Mouse (Mus musculus): ENCODE data around the gene Tgif2. TPM values are rescaled to one million over a fixed set of nuclear protein-coding genes. Genes with fewer than 3 reads are reported as not detected.

Tgif2 gene
- polyA plus RNA-seq, 1 experiment from 2014 or later, result 33.3 TPM

DNA sequence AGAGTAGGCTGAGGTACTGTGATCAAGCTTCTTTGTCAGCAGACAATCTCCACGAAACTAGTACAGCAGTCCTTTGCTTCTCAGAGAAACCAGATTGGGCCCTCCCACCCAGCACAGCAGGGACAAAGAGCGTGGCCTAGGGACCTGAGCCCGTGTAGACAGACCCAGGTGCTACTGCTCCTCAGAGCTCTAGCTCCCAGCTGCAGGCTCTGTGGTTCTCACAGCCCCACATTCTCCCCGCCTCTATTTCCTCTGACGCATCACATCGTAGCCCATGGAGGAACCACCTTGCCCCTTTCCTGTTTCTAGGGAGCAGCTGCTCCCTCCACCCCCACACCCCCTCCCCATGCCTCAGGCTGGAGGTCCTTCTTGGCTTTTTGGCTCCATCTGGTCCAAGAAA lies 47.2 kb downstream of the Tgif2 start, which contains the start of gene Sla2:
Gene Sla2, minus strand, starts transcription at position 176 of the 400 bp plus-strand sequence.
- Histone ChIP-seq H3K4me2 (peak within 1 kb of the TSS; percentile 33), H3K4me3 (ENCODE audit: low read depth, low read length) (peak within 1 kb of the TSS; percentile 26), H3K27ac (ENCODE audit: low read depth, low read length) (no peak within 1 kb of the TSS), H3K27me3 (replicated peaks; ENCODE audit: control insufficient read depth, insufficient read depth, low read length) (no peaks in the 10 kb centered on the region), H3K4me1 (replicated peaks; ENCODE audit: control insufficient read depth, insufficient read depth, low read length) (peaks cover 31% of the 10 kb centered on the region), H3K36me3 (ENCODE audit: control insufficient read depth, insufficient read depth, low read length) (no peaks in the 10 kb centered on the region), H3K9me3 (ENCODE audit: control insufficient read depth, low read length) (no peaks in the 10 kb centered on the region), H3K9ac (ENCODE audit: low read depth, low read length) (peak within 1 kb of the TSS; percentile 37; the same call in 1 of the 2 replicates)
- no peak for DNase-seq (ENCODE audit: low spot score)
- WGBS, result 37% methylated on average over 6 of the region's 6 CpGs
- no peak for ATAC-seq (replicated peaks; ENCODE audit: low FRiP score)

DNA sequence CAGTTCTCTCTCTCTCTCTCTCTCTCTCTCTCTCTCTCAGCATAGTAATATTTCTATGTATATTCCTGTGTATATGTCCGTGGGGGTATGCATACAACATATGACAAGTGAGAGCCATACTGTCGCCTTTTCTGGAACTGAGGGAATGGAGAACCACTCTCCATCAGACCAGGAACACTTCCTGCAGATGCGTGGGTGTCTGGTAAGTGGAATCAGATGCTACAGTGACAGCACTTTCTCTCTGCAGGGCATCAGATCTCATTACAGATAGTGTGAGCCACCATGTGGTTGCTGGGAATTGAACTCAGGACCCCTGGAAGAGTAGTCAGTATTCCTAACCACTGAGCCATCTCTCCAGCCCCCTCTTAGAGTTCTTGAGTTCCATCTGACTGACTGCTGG lies 48.7 kb downstream of the Tgif2 start:
- WGBS, result 66% methylated on average over 3 of the region's 3 CpGs
- Histone ChIP-seq H3K9ac (ENCODE audit: low read depth, low read length) (no peak overlapping the region), H3K4me3 (ENCODE audit: low read depth, low read length) (no peak overlapping the region), H3K27me3 (replicated peaks; ENCODE audit: control insufficient read depth, insufficient read depth, low read length) (no peaks in the 10 kb centered on the region), H3K27ac (ENCODE audit: low read depth, low read length) (no peak overlapping the region), H3K9me3 (ENCODE audit: control insufficient read depth, low read length) (no peaks in the 10 kb centered on the region), H3K4me1 (replicated peaks; ENCODE audit: control insufficient read depth, insufficient read depth, low read length) (peaks cover 22% of the 10 kb centered on the region), H3K36me3 (ENCODE audit: control insufficient read depth, insufficient read depth, low read length) (no peaks in the 10 kb centered on the region), H3K4me2 (no peak overlapping the region)
- no peak for ATAC-seq (replicated peaks; ENCODE audit: low FRiP score)
- DNase-seq (ENCODE audit: low spot score), result no peak

DNA sequence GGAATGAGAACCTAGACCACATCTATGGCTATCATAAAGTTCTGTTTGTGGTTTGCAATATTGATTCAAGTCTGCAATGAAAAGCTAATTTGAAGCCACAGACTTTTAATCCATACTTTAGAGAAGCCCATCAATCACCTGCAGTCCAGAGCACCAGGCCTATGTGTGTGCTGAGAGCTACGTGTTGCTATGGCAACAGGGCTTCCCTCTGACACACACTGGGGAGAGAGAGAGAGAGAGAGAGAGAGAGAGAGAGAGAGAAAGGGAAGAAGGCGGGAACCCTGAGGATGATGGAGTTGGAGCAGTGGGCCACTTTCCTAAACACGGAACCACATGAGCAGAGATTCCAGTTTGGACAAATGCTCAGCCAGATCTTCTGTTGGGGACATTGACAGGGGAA lies 52.4 kb downstream of the Tgif2 start:
- Histone ChIP-seq H3K4me3 (ENCODE audit: low read depth, low read length) (no peak overlapping the region), H3K27ac (ENCODE audit: low read depth, low read length) (no peak overlapping the region), H3K27me3 (replicated peaks; ENCODE audit: control insufficient read depth, insufficient read depth, low read length) (no peaks in the 10 kb centered on the region), H3K4me1 (replicated peaks; ENCODE audit: control insufficient read depth, insufficient read depth, low read length) (peaks cover 14% of the 10 kb centered on the region), H3K36me3 (ENCODE audit: control insufficient read depth, insufficient read depth, low read length) (no peaks in the 10 kb centered on the region), H3K9ac (ENCODE audit: low read depth, low read length) (no peak overlapping the region), H3K4me2 (no peak overlapping the region), H3K9me3 (ENCODE audit: control insufficient read depth, low read length) (no peaks in the 10 kb centered on the region)
- DNase-seq (ENCODE audit: low spot score) (no peak), ATAC-seq (replicated peaks; ENCODE audit: low FRiP score) (no peak)
- WGBS, result 54% methylated on average over 3 of the region's 3 CpGs

DNA sequence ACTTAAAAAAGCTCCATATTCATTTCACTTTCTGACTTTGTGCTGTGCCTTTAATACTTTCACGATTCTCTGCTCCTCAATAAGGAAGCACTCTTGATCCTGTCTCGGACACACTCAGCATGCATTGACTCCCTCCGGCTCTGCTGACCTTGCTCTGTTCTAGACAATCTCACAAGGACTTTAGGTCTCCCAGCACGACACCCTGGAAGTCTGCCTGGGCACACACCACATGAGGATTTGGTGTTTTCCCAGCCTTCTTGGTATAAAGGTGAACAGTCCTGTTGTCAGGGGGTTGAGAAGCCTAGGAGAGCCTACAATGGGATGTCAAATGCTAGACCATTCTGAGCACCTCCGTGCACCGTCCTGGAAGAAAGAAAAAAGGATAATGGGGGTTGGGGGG lies 53.0 kb downstream of the Tgif2 start:
- no peak overlapping the region for H3K4me3 ChIP-seq (ENCODE audit: low read depth, low read length)
- DNase-seq (ENCODE audit: low spot score) (no peak), ATAC-seq (replicated peaks; ENCODE audit: low FRiP score) (no peak)
- no peaks in the 10 kb centered on the region for H3K36me3 ChIP-seq (ENCODE audit: control insufficient read depth, insufficient read depth, low read length)
- peaks cover 16% of the 10 kb centered on the region for H3K4me1 ChIP-seq (replicated peaks; ENCODE audit: control insufficient read depth, insufficient read depth, low read length)
- H3K9ac ChIP-seq (ENCODE audit: low read depth, low read length), result no peak overlapping the region
- no peak overlapping the region for H3K4me2 ChIP-seq
- H3K9me3 ChIP-seq (ENCODE audit: control insufficient read depth, low read length), result no peaks in the 10 kb centered on the region
- H3K27ac ChIP-seq (ENCODE audit: low read depth, low read length), result no peak overlapping the region
- WGBS, result 80% methylated on average over 6 of the region's 6 CpGs
- no peaks in the 10 kb centered on the region for H3K27me3 ChIP-seq (replicated peaks; ENCODE audit: control insufficient read depth, insufficient read depth, low read length)

DNA sequence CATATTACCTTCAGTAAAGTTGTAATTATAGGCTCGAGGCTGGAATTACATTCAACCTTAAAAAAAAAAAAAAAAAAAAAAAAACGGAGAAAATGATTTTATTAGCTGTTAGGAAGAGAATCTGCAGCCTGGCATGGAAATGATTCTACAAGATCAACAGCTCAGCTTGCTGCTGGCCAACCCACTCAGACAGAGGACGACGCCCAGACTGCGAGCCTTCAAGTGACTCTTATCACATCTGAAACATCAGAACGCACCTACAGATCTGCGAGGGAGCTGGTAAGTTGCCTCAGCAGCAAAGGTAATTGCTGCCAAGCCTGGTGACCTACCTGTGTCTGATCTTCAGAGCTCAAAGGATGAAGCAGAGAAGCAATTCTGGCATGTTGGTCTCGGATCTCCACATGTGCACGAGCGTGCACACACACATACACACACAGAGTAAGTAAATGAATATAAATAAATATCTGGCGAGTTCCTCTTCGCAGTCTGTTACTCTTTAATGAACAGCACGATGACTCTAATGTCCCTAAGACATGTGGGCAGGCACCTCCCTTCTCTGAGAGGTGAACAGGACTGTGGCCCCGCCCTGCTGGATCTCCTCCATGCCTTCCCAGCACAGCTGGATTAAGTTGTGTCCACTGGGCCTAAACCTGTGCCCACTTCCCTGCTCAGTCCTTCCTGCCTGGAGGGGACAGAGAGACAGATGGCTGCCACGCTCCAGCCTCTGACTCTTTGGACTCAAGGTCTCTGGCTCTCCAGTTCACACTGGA lies 54.9 kb downstream of the Tgif2 start:
- Histone ChIP-seq H3K4me2 (no peak overlapping the region), H3K4me3 (ENCODE audit: low read depth, low read length) (no peak overlapping the region), H3K4me1 (replicated peaks; ENCODE audit: control insufficient read depth, insufficient read depth, low read length) (peaks cover 29% of the 10 kb centered on the region), H3K9ac (ENCODE audit: low read depth, low read length) (no peak overlapping the region), H3K9me3 (ENCODE audit: control insufficient read depth, low read length) (no peaks in the 10 kb centered on the region), H3K36me3 (ENCODE audit: control insufficient read depth, insufficient read depth, low read length) (no peaks in the 10 kb centered on the region), H3K27ac (ENCODE audit: low read depth, low read length) (no peak overlapping the region), H3K27me3 (replicated peaks; ENCODE audit: control insufficient read depth, insufficient read depth, low read length) (no peaks in the 10 kb centered on the region)
- WGBS, result 66% methylated on average over 15 of the region's 15 CpGs
- no peak for DNase-seq (ENCODE audit: low spot score)
- ATAC-seq (replicated peaks; ENCODE audit: low FRiP score), result no peak

DNA sequence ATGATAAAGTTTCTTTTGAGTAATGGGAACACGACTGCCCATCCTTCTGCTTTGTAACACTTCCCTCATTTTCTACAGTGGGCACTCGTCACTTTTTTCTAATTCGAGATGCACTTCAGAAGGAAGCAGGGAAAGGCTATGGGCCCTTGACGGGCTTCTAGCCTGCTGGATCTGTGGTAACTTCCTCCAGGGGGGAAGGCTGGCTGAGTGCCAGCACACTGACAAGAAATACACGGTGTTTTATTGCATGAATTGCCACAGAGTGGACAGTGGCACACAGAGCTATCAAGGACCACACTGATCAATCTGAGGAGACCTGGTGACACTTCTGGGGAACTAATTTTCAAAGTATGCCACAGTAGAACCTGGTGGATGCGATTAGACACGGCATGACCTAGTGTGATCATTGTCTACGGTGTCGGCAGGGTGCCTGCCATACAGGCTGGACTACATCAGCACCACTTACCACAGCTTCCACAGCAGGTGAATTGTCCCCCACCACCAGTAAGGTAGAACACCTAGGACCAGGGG lies 56.6 kb downstream of the Tgif2 start:
- Histone ChIP-seq H3K4me3 (ENCODE audit: low read depth, low read length) (no peak overlapping the region), H3K27me3 (replicated peaks; ENCODE audit: control insufficient read depth, insufficient read depth, low read length) (no peaks in the 10 kb centered on the region), H3K9me3 (ENCODE audit: control insufficient read depth, low read length) (no peaks in the 10 kb centered on the region), H3K36me3 (ENCODE audit: control insufficient read depth, insufficient read depth, low read length) (no peaks in the 10 kb centered on the region), H3K4me2 (no peak overlapping the region), H3K9ac (ENCODE audit: low read depth, low read length) (no peak overlapping the region), H3K27ac (ENCODE audit: low read depth, low read length) (no peak overlapping the region), H3K4me1 (replicated peaks; ENCODE audit: control insufficient read depth, insufficient read depth, low read length) (peaks cover 29% of the 10 kb centered on the region)
- ATAC-seq (replicated peaks; ENCODE audit: low FRiP score), result no peak
- 71% methylated on average over 9 of the region's 9 CpGs for WGBS
- DNase-seq (ENCODE audit: low spot score), result no peak

DNA sequence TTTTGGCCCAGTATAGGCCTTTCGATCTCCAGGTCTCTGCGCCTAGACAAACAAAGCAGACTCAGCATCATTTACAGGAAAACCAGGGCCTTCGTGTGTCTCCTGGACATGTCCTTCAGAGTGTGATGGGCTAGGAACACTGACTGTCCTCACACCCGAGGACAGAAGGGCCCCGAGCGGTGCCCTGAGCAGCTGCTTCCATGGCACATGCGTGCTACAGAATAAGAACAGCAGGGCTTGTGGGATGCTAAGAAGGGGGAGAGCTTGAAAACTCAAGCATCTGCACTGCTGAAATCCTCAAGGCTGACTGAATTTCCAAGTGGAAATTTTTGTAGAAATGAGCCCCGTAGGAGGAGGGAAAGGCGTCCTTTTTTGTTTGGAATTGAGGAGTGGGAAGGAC lies 57.2 kb downstream of the Tgif2 start:
- Histone ChIP-seq H3K9me3 (ENCODE audit: control insufficient read depth, low read length) (no peaks in the 10 kb centered on the region), H3K4me2 (no peak overlapping the region), H3K4me3 (ENCODE audit: low read depth, low read length) (no peak overlapping the region), H3K9ac (ENCODE audit: low read depth, low read length) (no peak overlapping the region), H3K27ac (ENCODE audit: low read depth, low read length) (no peak overlapping the region), H3K4me1 (replicated peaks; ENCODE audit: control insufficient read depth, insufficient read depth, low read length) (peaks cover 29% of the 10 kb centered on the region), H3K36me3 (ENCODE audit: control insufficient read depth, insufficient read depth, low read length) (no peaks in the 10 kb centered on the region), H3K27me3 (replicated peaks; ENCODE audit: control insufficient read depth, insufficient read depth, low read length) (no peaks in the 10 kb centered on the region)
- no peak for DNase-seq (ENCODE audit: low spot score)
- 72% methylated on average over 9 of the region's 9 CpGs for WGBS
- no peak for ATAC-seq (replicated peaks; ENCODE audit: low FRiP score)

DNA sequence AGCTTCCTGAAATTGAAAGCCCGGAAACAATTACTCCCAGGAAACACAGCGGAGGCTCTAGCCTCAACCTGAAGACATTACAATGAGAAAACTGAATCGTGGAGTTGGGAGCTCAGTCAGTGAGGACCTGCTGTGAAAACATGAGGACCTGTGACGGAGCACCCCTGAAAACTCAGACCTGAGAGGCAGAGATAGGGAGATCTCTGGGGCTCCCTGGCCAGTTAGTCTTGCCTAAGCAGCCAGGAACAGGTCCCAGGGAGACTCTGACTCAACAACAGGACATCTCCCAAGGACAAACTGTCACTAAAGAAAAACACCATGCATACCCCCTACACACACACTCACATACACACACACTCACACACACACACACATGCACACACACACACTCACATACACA lies 58.6 kb downstream of the Tgif2 start:
- H3K27ac ChIP-seq (ENCODE audit: low read depth, low read length), result no peak overlapping the region
- ATAC-seq (replicated peaks; ENCODE audit: low FRiP score), result 0 out of 2 replicates have a peak, but pooled peaks have one; percentile 36
- H3K4me3 ChIP-seq (ENCODE audit: low read depth, low read length), result no peak overlapping the region
- H3K9me3 ChIP-seq (ENCODE audit: control insufficient read depth, low read length), result no peaks in the 10 kb centered on the region
- H3K4me1 ChIP-seq (replicated peaks; ENCODE audit: control insufficient read depth, insufficient read depth, low read length), result peaks cover 29% of the 10 kb centered on the region
- H3K36me3 ChIP-seq (ENCODE audit: control insufficient read depth, insufficient read depth, low read length), result no peaks in the 10 kb centered on the region
- no peaks in the 10 kb centered on the region for H3K27me3 ChIP-seq (replicated peaks; ENCODE audit: control insufficient read depth, insufficient read depth, low read length)
- no peak overlapping the region for H3K9ac ChIP-seq (ENCODE audit: low read depth, low read length)
- WGBS, result 38% methylated on average over 4 of the region's 4 CpGs
- no peak for DNase-seq (ENCODE audit: low spot score)
- peak overlapping the region; percentile 30; the same call in 1 of the 2 replicates for H3K4me2 ChIP-seq

DNA sequence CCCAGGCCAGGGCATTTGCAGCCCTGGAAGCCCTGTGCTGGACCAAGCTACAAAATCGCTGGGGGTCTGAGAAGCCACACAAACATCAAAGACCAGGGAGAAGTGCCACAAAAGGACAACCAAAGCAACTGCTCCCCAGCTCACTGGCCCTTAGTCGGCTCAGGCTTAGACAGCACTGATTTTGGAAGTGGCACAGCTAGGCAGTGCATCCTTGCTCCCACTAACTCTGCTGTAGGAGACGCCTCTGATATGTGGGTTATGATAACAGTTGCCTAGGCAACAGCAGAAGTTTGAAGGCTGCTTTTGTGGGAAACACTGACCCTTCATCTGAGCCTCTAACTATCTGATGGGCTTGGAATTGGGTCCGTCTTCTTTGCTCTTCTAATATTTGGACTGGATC lies 59.4 kb downstream of the Tgif2 start:
- H3K4me1 ChIP-seq (replicated peaks; ENCODE audit: control insufficient read depth, insufficient read depth, low read length), result peaks cover 29% of the 10 kb centered on the region
- no peak overlapping the region for H3K4me3 ChIP-seq (ENCODE audit: low read depth, low read length)
- H3K27me3 ChIP-seq (replicated peaks; ENCODE audit: control insufficient read depth, insufficient read depth, low read length), result no peaks in the 10 kb centered on the region
- no peak overlapping the region for H3K9ac ChIP-seq (ENCODE audit: low read depth, low read length)
- DNase-seq (ENCODE audit: low spot score) (no peak), ATAC-seq (replicated peaks; ENCODE audit: low FRiP score) (no peak)
- H3K9me3 ChIP-seq (ENCODE audit: control insufficient read depth, low read length), result no peaks in the 10 kb centered on the region
- H3K27ac ChIP-seq (ENCODE audit: low read depth, low read length), result no peak overlapping the region
- no peak overlapping the region for H3K4me2 ChIP-seq
- 56% methylated on average over 4 of the region's 4 CpGs for WGBS
- no peaks in the 10 kb centered on the region for H3K36me3 ChIP-seq (ENCODE audit: control insufficient read depth, insufficient read depth, low read length)

Measured in liver, embryonic 11.5 days (tissue).